Mouse (Mus musculus): ENCODE measurements around the gene Cep250. TPM values are rescaled to one million over a fixed set of nuclear protein-coding genes. Genes with fewer than 3 reads are reported as not detected.

The Cep250 gene
- 12.9 and 13.4 TPM in 2 replicates for polyA plus RNA-seq (2015; fragmentation: Nextera tagmentation; extraction: Ambion mirVana)

DNA sequence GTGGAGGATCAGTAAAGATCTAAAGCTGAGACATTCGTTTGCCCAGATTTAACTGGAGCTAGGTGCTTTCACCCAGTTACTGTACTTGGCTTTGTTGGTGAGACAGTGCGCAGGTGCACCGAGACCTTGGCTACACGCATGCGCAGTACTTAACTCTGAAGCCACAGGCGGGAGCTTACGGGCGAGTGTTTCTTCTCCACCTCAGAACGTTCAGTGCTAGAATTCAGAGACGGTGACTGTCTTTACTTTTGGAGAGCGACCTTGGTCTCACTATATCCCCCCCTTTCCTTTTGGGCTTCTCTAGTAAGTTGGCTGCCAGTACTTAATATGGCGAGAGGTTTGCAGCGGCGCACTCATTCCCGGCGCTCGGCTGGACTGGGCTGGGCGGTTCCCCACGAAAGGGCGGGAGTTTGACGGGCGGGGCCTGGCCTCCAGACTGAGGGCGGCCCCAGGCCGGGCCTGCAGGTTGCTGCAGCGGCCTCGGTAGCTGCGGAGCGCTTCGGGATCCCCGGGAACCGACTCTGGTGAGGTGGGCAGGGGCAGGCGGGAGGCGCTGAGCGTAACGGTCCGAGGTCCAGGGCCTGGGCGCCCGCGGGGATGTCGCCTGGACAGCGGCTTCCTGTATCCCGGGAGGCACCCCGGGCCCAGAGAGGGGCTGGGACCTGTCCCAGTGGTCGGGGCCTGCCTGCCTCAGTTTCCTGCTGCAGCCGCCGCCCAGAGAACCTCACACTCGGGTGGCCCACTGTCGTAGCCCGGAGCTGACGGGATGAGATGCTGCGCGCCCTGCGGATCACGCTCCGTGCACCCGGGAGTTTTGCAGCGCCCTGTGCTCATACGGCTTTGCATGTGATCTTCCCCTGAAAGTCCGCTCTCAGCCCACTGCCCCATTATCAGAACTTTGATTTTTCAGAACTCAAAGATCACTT is at the start of gene Cep250:
Gene Cep250 (plus strand): TSS at position 325 of the 926 bp plus-strand sequence.

DNA sequence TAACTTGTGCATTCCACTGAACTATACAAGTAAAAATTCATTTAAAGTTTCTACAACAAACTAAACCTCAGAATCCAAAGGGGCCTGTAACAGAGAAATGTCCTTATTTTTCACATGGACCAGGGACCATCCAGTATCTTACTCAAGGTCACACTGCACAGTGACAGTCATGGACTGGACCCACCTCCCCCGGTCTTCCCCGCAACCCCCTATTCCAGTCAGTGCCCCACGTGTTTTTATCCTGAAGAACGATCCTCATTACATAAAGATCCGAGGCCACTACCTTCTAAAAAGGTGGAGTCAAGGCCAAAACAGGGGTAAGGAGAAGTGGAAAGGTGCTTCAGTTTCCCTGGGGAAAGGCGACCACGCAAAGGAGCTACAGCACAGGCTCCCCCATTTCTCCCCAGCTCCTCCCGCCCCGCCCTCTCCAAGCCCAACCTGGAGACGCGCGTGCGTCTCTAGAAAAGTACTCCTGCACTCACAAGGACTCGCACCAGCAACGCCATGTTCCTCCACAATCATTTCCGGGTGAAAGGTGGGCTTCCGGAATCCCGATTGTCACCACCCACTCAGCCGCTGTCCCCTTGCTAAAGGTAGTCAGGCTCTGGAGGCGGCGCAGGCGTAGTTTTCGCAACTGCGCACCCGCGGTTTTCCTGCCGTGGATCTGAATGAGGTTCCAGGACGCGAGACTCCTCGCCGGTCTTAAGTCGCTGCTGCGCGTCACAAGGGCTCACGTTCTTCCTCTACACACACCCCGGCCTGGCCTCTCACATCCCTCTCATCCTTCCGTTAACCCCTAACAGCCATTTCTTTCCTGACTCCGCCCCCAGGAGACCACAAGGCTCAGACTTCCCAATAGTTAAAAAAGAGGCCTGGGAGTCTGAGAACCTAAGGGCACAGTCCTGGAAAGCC is 26.5 kb upstream of the Cep250 start, which contains the start of gene Uqcc1:
Gene Uqcc1 (minus strand): TSS at position 780 of the 912 bp plus-strand sequence.

DNA sequence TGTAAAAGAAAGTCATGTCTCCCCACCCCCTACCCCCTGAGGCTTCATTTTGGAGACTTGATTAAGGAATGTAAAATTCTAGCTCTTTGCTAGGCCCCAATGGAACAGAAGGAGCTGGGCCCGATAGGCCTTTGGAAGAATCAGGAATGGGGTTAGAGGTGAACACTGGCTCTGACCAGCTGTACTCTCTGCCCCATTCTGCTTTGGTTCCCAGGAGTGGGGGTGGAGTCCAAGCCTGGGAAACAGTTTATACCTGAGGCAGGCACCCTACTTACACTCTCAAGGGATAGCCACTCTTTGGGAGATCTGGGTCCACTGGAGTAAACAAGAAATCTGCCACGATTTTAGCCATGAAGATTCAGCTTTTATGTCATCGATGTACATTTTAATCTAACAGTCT is 15.6 kb upstream of the Cep250 start, which contains the start of gene Gm15557:
Gene Gm15557 (plus strand): TSS at position 48 of the 400 bp plus-strand sequence.

DNA sequence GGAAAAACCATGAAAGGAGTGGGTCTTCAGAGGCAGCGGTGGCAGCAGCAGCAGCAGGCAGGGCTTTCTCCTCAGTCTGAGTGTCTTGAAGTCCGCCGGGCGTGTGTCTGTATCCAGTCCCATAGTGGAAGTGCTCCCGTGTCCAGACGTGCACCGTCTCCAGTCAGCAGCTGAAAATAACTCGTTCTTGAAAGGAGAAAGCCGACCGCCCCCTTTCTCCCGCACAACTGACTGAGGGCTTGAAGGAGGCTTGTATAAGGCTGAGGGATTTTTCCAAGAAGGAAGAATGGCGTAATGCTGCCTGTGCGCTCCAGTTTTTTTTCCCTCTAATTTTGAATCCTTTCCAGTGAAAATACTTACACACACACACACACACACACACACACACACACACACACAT is 11.1 kb upstream of the Cep250 start, which contains the start of gene Gdf5:
Gene Gdf5 (minus strand): TSS at position 244 of the 400 bp plus-strand sequence.

DNA sequence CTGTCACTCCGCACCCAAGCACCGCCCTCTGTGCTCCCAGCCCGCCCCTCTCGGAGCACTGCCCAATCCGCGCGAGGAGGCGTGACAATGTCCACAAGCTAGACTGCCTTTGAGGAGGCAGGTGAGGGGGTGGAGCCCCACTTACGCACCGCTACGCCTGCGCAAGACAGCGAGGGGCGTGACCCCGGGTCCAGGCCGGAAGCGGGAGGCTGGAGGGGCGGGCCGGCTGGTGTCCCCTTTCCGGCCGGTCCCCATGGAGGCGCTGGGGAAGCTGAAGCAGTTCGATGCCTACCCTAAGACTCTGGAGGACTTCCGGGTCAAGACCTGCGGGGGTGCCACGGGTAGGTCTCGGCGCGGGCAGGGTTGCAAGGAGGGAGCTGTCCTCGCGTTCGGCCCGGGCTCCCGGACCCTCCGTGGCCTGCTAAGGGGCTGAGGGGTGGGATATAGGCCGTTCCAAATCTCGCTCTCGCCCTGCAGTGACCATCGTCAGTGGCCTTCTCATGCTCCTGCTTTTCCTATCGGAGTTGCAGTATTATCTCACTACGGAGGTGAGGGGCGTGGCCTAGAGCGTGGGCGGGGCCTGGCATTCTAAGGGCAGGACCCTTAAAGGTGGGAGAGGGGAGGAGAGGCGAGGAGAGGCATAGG is 51.8 kb downstream of the Cep250 start, which contains the start of the genes 6430550D23Rik and Ergic3:
Gene 6430550D23Rik (minus strand): TSS at position 90 of the 645 bp plus-strand sequence.
Gene Ergic3 (plus strand): TSS at position 158 of the 645 bp plus-strand sequence.

Other genes with a start within 250 kb of the Cep250 start
- gene Edem2, start 227.0 kb upstream of the Cep250 start, polyA plus RNA-seq (2015; fragmentation: Nextera tagmentation; extraction: Ambion mirVana), result 26.5 and 30.5 TPM in 2 replicates
- gene Gm17581, start 220.6 kb upstream of the Cep250 start, polyA plus RNA-seq (2015; fragmentation: Nextera tagmentation; extraction: Ambion mirVana), result not detected in 2 replicates
- gene Procr, start 205.3 kb upstream of the Cep250 start, polyA plus RNA-seq (2015; fragmentation: Nextera tagmentation; extraction: Ambion mirVana), result 4.1 and 4.3 TPM in 2 replicates
- gene Mmp24, start 181.1 kb upstream of the Cep250 start, polyA plus RNA-seq (2015; fragmentation: Nextera tagmentation; extraction: Ambion mirVana), result 13.4 and 15.4 TPM in 2 replicates
- 62.5 and 64.9 TPM in 2 replicates for gene BC029722, start 137.0 kb upstream of the Cep250 start, polyA plus RNA-seq (2015; fragmentation: Nextera tagmentation; extraction: Ambion mirVana)
- gene Eif6, start 129.5 kb upstream of the Cep250 start, polyA plus RNA-seq (2015; fragmentation: Nextera tagmentation; extraction: Ambion mirVana), result 138 and 140 TPM in 2 replicates
- gene Fam83c, start 121.6 kb upstream of the Cep250 start, polyA plus RNA-seq (2015; fragmentation: Nextera tagmentation; extraction: Ambion mirVana), result 0.21 and 0.23 TPM in 2 replicates
- gene Uqcc1, start 26.1 kb upstream of the Cep250 start, polyA plus RNA-seq (2015; fragmentation: Nextera tagmentation; extraction: Ambion mirVana), result 55.5 and 58.6 TPM in 2 replicates
- not detected in 2 replicates for gene Gm15557, start 15.7 kb upstream of the Cep250 start, polyA plus RNA-seq (2015; fragmentation: Nextera tagmentation; extraction: Ambion mirVana)
- 0.62 and 0.85 TPM in 2 replicates for gene Gdf5, start 11.1 kb upstream of the Cep250 start, polyA plus RNA-seq (2015; fragmentation: Nextera tagmentation; extraction: Ambion mirVana)
- gene 6430550D23Rik, start 51.5 kb downstream of the Cep250 start, polyA plus RNA-seq (2015; fragmentation: Nextera tagmentation; extraction: Ambion mirVana), result 1.1 and 1.6 TPM in 2 replicates
- gene Ergic3, start 51.6 kb downstream of the Cep250 start, polyA plus RNA-seq (2015; fragmentation: Nextera tagmentation; extraction: Ambion mirVana), result 418 and 471 TPM in 2 replicates
- not detected in 2 replicates for gene Fer1l4, start 96.5 kb downstream of the Cep250 start, polyA plus RNA-seq (2015; fragmentation: Nextera tagmentation; extraction: Ambion mirVana)
- 4.9 and 7.8 TPM in 2 replicates for gene Spag4, start 108.7 kb downstream of the Cep250 start, polyA plus RNA-seq (2015; fragmentation: Nextera tagmentation; extraction: Ambion mirVana)
- 21.9 and 24.4 TPM in 2 replicates for gene Cpne1, start 155.5 kb downstream of the Cep250 start, polyA plus RNA-seq (2015; fragmentation: Nextera tagmentation; extraction: Ambion mirVana)
- 9.7 and 11.1 TPM in 2 replicates for gene Rbm12, start 155.5 kb downstream of the Cep250 start, polyA plus RNA-seq (2015; fragmentation: Nextera tagmentation; extraction: Ambion mirVana)
- 5.3 and 6.2 TPM in 2 replicates for gene Gm28036, start 170.6 kb downstream of the Cep250 start, polyA plus RNA-seq (2015; fragmentation: Nextera tagmentation; extraction: Ambion mirVana)
- gene Romo1, start 187.6 kb downstream of the Cep250 start, polyA plus RNA-seq (2015; fragmentation: Nextera tagmentation; extraction: Ambion mirVana), result 593 and 620 TPM in 2 replicates
- gene Nfs1, start 187.7 kb downstream of the Cep250 start, polyA plus RNA-seq (2015; fragmentation: Nextera tagmentation; extraction: Ambion mirVana), result 35.1 and 37.5 TPM in 2 replicates
- 372 and 409 TPM in 2 replicates for gene Rbm39, start 223.8 kb downstream of the Cep250 start, polyA plus RNA-seq (2015; fragmentation: Nextera tagmentation; extraction: Ambion mirVana)
- gene Phf20, start 240.0 kb downstream of the Cep250 start, polyA plus RNA-seq (2015; fragmentation: Nextera tagmentation; extraction: Ambion mirVana), result 97.5 and 98.3 TPM in 2 replicates

All from neural tube, postnatal 0 days (tissue).